Mouse (Mus musculus) kidney, adult 2 months (tissue): ENCODE data around the gene Wipi1.

Experiments
- CTCF ChIP-seq: fragments of 200-500 bp; conservative IDR thresholded peaks from 2 replicates; pipeline ENCODE4 v1.5.1; 2011; ENCODE audit warnings: low read depth, mild to moderate bottlenecking, control low read depth, low read length, moderate library complexity, mixed read lengths; ENCODE audit not compliant: insufficient read depth, insufficient read length
- POLR2A ChIP-seq: fragments of 200-500 bp; IDR thresholded peaks from one replicate; pipeline ENCODE4 v1.6.1; 2011; ENCODE audit warnings: low read depth, low read length, control low read depth

DNA sequence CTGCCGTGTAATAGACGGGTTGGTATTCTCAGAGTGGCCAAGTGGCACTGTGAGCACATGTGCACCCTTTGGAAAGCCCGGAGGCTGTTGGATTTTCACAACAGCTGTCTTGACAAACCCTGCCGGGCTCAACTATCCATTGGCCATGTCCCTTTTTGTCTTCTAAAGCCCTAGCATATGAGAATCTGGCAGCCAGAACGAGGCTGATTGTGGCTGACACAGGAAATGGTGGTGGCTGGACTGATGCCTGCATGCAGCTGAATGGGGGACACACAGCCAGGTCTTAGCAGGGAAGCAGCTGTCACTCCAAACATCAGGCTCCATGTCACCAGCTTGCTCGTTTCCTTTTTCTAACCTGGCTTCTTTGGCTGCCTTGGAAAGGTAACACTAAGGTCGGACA lies 36.7 kb upstream of the Wipi1 start:
- no peak for TF ChIP-seq CTCF
- TF ChIP-seq POLR2A = no peak
